Mouse (Mus musculus) midbrain, embryonic 12.5 days (tissue): ENCODE measurements around the gene Serinc4. TPM values are rescaled to one million over a fixed set of nuclear protein-coding genes. Genes with fewer than 3 reads are reported as not detected.
"Not testable (repeated sequence)": the region's sequence is repeated elsewhere in the genome, so short reads cannot be mapped to it uniquely, and the experiment has no call there.

Experiments used
- ATAC-seq: fragments of 200-750 bp; cut with Nextera tagmentation; 2 replicates; pipeline ENCODE4 v1.8.0; 2017; ENCODE audit warnings: low read depth, moderate TSS enrichment, moderate library complexity; ENCODE audit not compliant: low FRiP score
- H3K27ac ChIP-seq: fragments of 300-500 bp; sonication (generic); replicated peaks from 2 replicates; pipeline ENCODE4 v1.5.1; 2016; ENCODE audit warnings: mild to moderate bottlenecking
- H3K27me3 ChIP-seq: fragments of 300-500 bp; sonication (generic); 2 replicates; pipeline ENCODE4 v1.6.1; 2016; ENCODE audit warnings: mild to moderate bottlenecking
- H3K36me3 ChIP-seq: fragments of 300-500 bp; sonication (generic); 2 replicates; pipeline ENCODE4 v1.6.1; 2016
- H3K4me1 ChIP-seq: fragments of 300-500 bp; sonication (generic); 2 replicates; pipeline ENCODE4 v1.6.1; 2016
- H3K4me2 ChIP-seq: fragments of 300-500 bp; sonication (generic); replicated peaks from 2 replicates; pipeline ENCODE4 v1.6.1; 2016; ENCODE audit warnings: mild to moderate bottlenecking, moderate library complexity
- H3K4me3 ChIP-seq: fragments of 300-500 bp; sonication (generic); 2 replicates; pipeline ENCODE4 v1.5.1; 2016; ENCODE audit warnings: mild to moderate bottlenecking
- H3K9ac ChIP-seq: fragments of 300-500 bp; sonication (generic); replicated peaks from 2 replicates; pipeline ENCODE4 v1.6.1; 2016; ENCODE audit warnings: mild to moderate bottlenecking, moderate library complexity
- H3K9me3 ChIP-seq: fragments of 300-500 bp; sonication (generic); 2 replicates; pipeline ENCODE4 v1.6.1; 2016; ENCODE audit warnings: mild to moderate bottlenecking
- WGBS: fragments of 180-500 bp; shearing (Covaris S2); methylation state at CpG from one replicate; pipeline ENCODE4 v1.1.7; 2016; 5-methylcytosine and 5-hydroxymethylcytosine counted together
- polyA plus RNA-seq: library from polyadenylated mRNA; unstranded; fragments of >200 nt; fragmentation: Nextera tagmentation; extraction: Ambion mirVana; gene quantifications from 2 replicates; pipeline ENCODE4 v1.2.1, GENCODE M21; 2016

Gene Serinc4
- polyA plus RNA-seq, 1 experiment from 2014 or later = 1.2 TPM

- ATAC-seq, H3K27me3 ChIP-seq, H3K27ac ChIP-seq, H3K36me3 ChIP-seq, H3K9me3 ChIP-seq, H3K4me2 ChIP-seq, H3K9ac ChIP-seq, H3K4me1 ChIP-seq, H3K4me3 ChIP-seq: not testable (repeated sequence)
- WGBS = 100% methylated on average over 2 of the region's 6 CpGs
Measured at GRCm38 (mm10) chr2:121468982-121469381, 12.4 kb upstream of the Serinc4 start.

GRCm38 (mm10) chr2:121460071-121460470, 3.5 kb upstream of the Serinc4 start:
- Histone ChIP-seq H3K9me3 (no peaks in the 10 kb centered on the region), H3K27ac (no peak overlapping the region), H3K36me3 (peaks cover 19% of the 10 kb centered on the region), H3K4me3 (no peak overlapping the region), H3K4me1 (peaks cover 13% of the 10 kb centered on the region), H3K9ac (no peak overlapping the region), H3K27me3 (no peaks in the 10 kb centered on the region), H3K4me2 (no peak overlapping the region)
- ATAC-seq = no peak
- 61% methylated on average over 2 of the region's 2 CpGs for WGBS

- no peak for ATAC-seq
Measured at GRCm38 (mm10) chr2:121455534-121455933, 1.0 kb downstream of the Serinc4 start.

GRCm38 (mm10) chr2:121453917-121454316, 2.7 kb downstream of the Serinc4 start:
- ATAC-seq = no peak
- Histone ChIP-seq H3K9me3 (no peaks in the 10 kb centered on the region), H3K36me3 (peaks cover 43% of the 10 kb centered on the region), H3K4me1 (peaks cover 32% of the 10 kb centered on the region), H3K27ac (no peak overlapping the region), H3K9ac (no peak overlapping the region), H3K4me3 (no peak overlapping the region), H3K27me3 (no peaks in the 10 kb centered on the region), H3K4me2 (no peak overlapping the region)
- WGBS = 88% methylated on average over 6 of the region's 6 CpGs

More at GRCm38 (mm10) chr2:121455534-121455933, 1.0 kb downstream of the Serinc4 start:
- no peak overlapping the region for H3K9ac ChIP-seq
- WGBS = 86% methylated on average over 5 of the region's 5 CpGs
- no peaks in the 10 kb centered on the region for H3K27me3 ChIP-seq
- H3K4me3 ChIP-seq = no peak overlapping the region
- no peak overlapping the region for H3K27ac ChIP-seq
- no peak overlapping the region for H3K4me2 ChIP-seq
- peaks cover 27% of the 10 kb centered on the region for H3K4me1 ChIP-seq
- H3K9me3 ChIP-seq = no peaks in the 10 kb centered on the region
- H3K36me3 ChIP-seq = peaks cover 46% of the 10 kb centered on the region

- no peak within 1 kb of the TSS for H3K4me2 ChIP-seq
- 91% methylated on average over 4 of the region's 4 CpGs for WGBS
Measured at GRCm38 (mm10) chr2:121452990-121453389, 3.6 kb downstream of the Serinc4 start, which contains the start of gene Hypk. Gene Hypk, plus strand, starts transcription at chr2:121453290.

GRCm38 (mm10) chr2:121452361-121452760, 4.2 kb downstream of the Serinc4 start:
- H3K36me3 ChIP-seq = peaks cover 36% of the 10 kb centered on the region
- H3K9me3 ChIP-seq = no peaks in the 10 kb centered on the region
- no peak overlapping the region for H3K4me2 ChIP-seq
- ATAC-seq = no peak
- 87% methylated on average over 4 of the region's 4 CpGs for WGBS
- H3K4me1 ChIP-seq = peaks cover 31% of the 10 kb centered on the region
- H3K27me3 ChIP-seq = no peaks in the 10 kb centered on the region
- no peak overlapping the region for H3K4me3 ChIP-seq
- H3K9ac ChIP-seq = no peak overlapping the region
- H3K27ac ChIP-seq = no peak overlapping the region

More at GRCm38 (mm10) chr2:121452990-121453389, 3.6 kb downstream of the Serinc4 start, which contains the start of gene Hypk:
- Histone ChIP-seq H3K9ac (no peak within 1 kb of the TSS), H3K27me3 (no peaks in the 10 kb centered on the region), H3K4me1 (peaks cover 34% of the 10 kb centered on the region), H3K27ac (no peak within 1 kb of the TSS), H3K36me3 (peaks cover 36% of the 10 kb centered on the region), H3K4me3 (no peak within 1 kb of the TSS), H3K9me3 (no peaks in the 10 kb centered on the region)
- ATAC-seq = no peak

- peaks cover 34% of the 10 kb centered on the region for H3K36me3 ChIP-seq
- peak overlapping the region; percentile 96 for H3K4me2 ChIP-seq
- H3K4me3 ChIP-seq = peak overlapping the region; percentile 97
- H3K27ac ChIP-seq = peak overlapping the region; percentile 95
- H3K4me1 ChIP-seq = peaks cover 25% of the 10 kb centered on the region
- H3K27me3 ChIP-seq = no peaks in the 10 kb centered on the region
- H3K9ac ChIP-seq = peak overlapping the region; percentile 92
- no peaks in the 10 kb centered on the region for H3K9me3 ChIP-seq
- 3% methylated on average over 7 of the region's 7 CpGs for WGBS
- no peak for ATAC-seq
Measured at GRCm38 (mm10) chr2:121450093-121450492, 6.5 kb downstream of the Serinc4 start.

- H3K27me3 ChIP-seq = no peaks in the 10 kb centered on the region
- WGBS = under 1% methylated on average over 53 of the region's 54 CpGs
- peak overlapping the region; percentile 92 for H3K9ac ChIP-seq
Measured at GRCm38 (mm10) chr2:121449545-121450011, 7.0 kb downstream of the Serinc4 start.

GRCm38 (mm10) chr2:121448739-121449535, 7.6 kb downstream of the Serinc4 start, which contains the start of gene Serf2:
Gene Serf2, plus strand, starts transcription at chr2:121449195.
- peaks cover 26% of the 10 kb centered on the region for H3K36me3 ChIP-seq
- H3K4me2 ChIP-seq = peak within 1 kb of the TSS; percentile 96
- ATAC-seq = peak; percentile 99
- no peaks in the 10 kb centered on the region for H3K9me3 ChIP-seq
- 1% methylated on average over 63 of the region's 74 CpGs for WGBS
- H3K4me1 ChIP-seq = peaks cover 25% of the 10 kb centered on the region
- H3K27ac ChIP-seq = peak within 1 kb of the TSS; percentile 95
- H3K4me3 ChIP-seq = peak within 1 kb of the TSS; percentile 97
- H3K9ac ChIP-seq = peak within 1 kb of the TSS; percentile 92
- H3K27me3 ChIP-seq = no peaks in the 10 kb centered on the region

More at GRCm38 (mm10) chr2:121449545-121450011, 7.0 kb downstream of the Serinc4 start:
- peak; percentile 67 for ATAC-seq
- Histone ChIP-seq H3K4me2 (peak overlapping the region; percentile 96), H3K9me3 (no peaks in the 10 kb centered on the region), H3K4me1 (peaks cover 25% of the 10 kb centered on the region), H3K27ac (peak overlapping the region; percentile 95), H3K4me3 (peak overlapping the region; percentile 97), H3K36me3 (peaks cover 29% of the 10 kb centered on the region)

- H3K36me3 ChIP-seq = peaks cover 19% of the 10 kb centered on the region
- ATAC-seq = no peak
- peak overlapping the region; percentile 96 for H3K4me2 ChIP-seq
- H3K27me3 ChIP-seq = peaks cover 3% of the 10 kb centered on the region
- peaks cover 27% of the 10 kb centered on the region for H3K4me1 ChIP-seq
- H3K27ac ChIP-seq = peak overlapping the region; percentile 95
- H3K9ac ChIP-seq = peak overlapping the region; percentile 58
- no peaks in the 10 kb centered on the region for H3K9me3 ChIP-seq
- H3K4me3 ChIP-seq = peak overlapping the region; percentile 97
- 23% methylated on average over 9 of the region's 9 CpGs for WGBS
Measured at GRCm38 (mm10) chr2:121448136-121448535, 8.4 kb downstream of the Serinc4 start.

GRCm38 (mm10) chr2:121447006-121447405, 9.6 kb downstream of the Serinc4 start:
- Histone ChIP-seq H3K4me1 (peaks cover 33% of the 10 kb centered on the region), H3K36me3 (0 out of 2 replicates have a peak, but pooled peaks cover 9% of the 10 kb centered on the region), H3K27ac (no peak overlapping the region), H3K4me2 (no peak overlapping the region), H3K9ac (no peak overlapping the region), H3K9me3 (no peaks in the 10 kb centered on the region), H3K27me3 (peaks cover 14% of the 10 kb centered on the region), H3K4me3 (no peak overlapping the region)
- ATAC-seq = no peak
- WGBS = 85% methylated on average over 3 of the region's 3 CpGs

- peaks cover 37% of the 10 kb centered on the region for H3K4me1 ChIP-seq
- peaks cover 19% of the 10 kb centered on the region for H3K27me3 ChIP-seq
- no peak for ATAC-seq
- no peak overlapping the region for H3K9ac ChIP-seq
- 0 out of 2 replicates have a peak, but pooled peaks cover 7% of the 10 kb centered on the region for H3K36me3 ChIP-seq
- WGBS = 89% methylated on average over 4 of the region's 4 CpGs
- H3K4me2 ChIP-seq = no peak overlapping the region
- no peak overlapping the region for H3K27ac ChIP-seq
- H3K4me3 ChIP-seq = no peak overlapping the region
- H3K9me3 ChIP-seq = no peaks in the 10 kb centered on the region
Measured at GRCm38 (mm10) chr2:121446506-121446905, 10.1 kb downstream of the Serinc4 start.
